Mouse (Mus musculus) forebrain, embryonic 10.5 days (tissue): ENCODE measurements at regions not wholly inside any gene's neighbourhood (a gene's known extent, or its start where the extent isn't known, plus 50 kb on each side); places are given as distances from the start of the nearest gene placed in this dataset.

ENCODE experiments used
- DNase-seq: peaks from one replicate; pipeline ENCODE4 v3.0.0-alpha.2; 2017; ENCODE audit warnings: low spot score; ENCODE audit errors: extremely low spot score
- H3K27ac ChIP-seq: fragments of 300-500 bp; sonication (generic); 2 replicates; pipeline ENCODE4 v1.5.1; 2016; ENCODE audit warnings: mild to moderate bottlenecking
- H3K27me3 ChIP-seq: fragments of 300-500 bp; sonication (generic); 2 replicates; pipeline ENCODE4 v1.6.1; 2016; ENCODE audit warnings: mild to moderate bottlenecking; ENCODE audit not compliant: poor library complexity, severe bottlenecking
- H3K36me3 ChIP-seq: fragments of 300-500 bp; sonication (generic); replicated peaks from 2 replicates; pipeline ENCODE4 v1.6.1; 2016; ENCODE audit warnings: mild to moderate bottlenecking, moderate library complexity
- H3K4me1 ChIP-seq: fragments of 300-500 bp; sonication (generic); 2 replicates; pipeline ENCODE4 v1.6.1; 2016
- H3K4me3 ChIP-seq: fragments of 300-500 bp; sonication (generic); 2 replicates; pipeline ENCODE4 v1.5.1; 2016; ENCODE audit warnings: mild to moderate bottlenecking, moderate library complexity
- H3K9me3 ChIP-seq: fragments of 300-500 bp; sonication (generic); 2 replicates; pipeline ENCODE4 v1.6.1; 2016; ENCODE audit warnings: mild to moderate bottlenecking, moderate library complexity
- WGBS: fragments of 180-500 bp; shearing (Covaris S2); methylation state at CpG from one replicate; pipeline ENCODE4 v1.1.7; 2016; 5-methylcytosine and 5-hydroxymethylcytosine counted together

GRCm38 (mm10) chr13:94670266-94670665 is 118.4 kb upstream of the Tbca start:
- no peak for DNase-seq
- peaks cover 100% of the 10 kb centered on the region for H3K27me3 ChIP-seq
- 90% methylated on average over 11 of the region's 11 CpGs for WGBS

GRCm38 (mm10) chr13:94670961-94671360 is 117.7 kb upstream of the Tbca start:
- no peak overlapping the region for H3K27ac ChIP-seq
- 90% methylated on average over 8 of the region's 8 CpGs for WGBS
- no peaks in the 10 kb centered on the region for H3K36me3 ChIP-seq
- no peaks in the 10 kb centered on the region for H3K9me3 ChIP-seq
- DNase-seq, result no peak
- peaks cover 22% of the 10 kb centered on the region for H3K4me1 ChIP-seq
- peaks cover 100% of the 10 kb centered on the region for H3K27me3 ChIP-seq
- H3K4me3 ChIP-seq, result no peak overlapping the region

More at GRCm38 (mm10) chr13:94670266-94670665, 118.4 kb upstream of the Tbca start:
- Histone ChIP-seq H3K27ac (no peak overlapping the region), H3K36me3 (no peaks in the 10 kb centered on the region), H3K4me1 (peaks cover 22% of the 10 kb centered on the region), H3K4me3 (no peak overlapping the region), H3K9me3 (no peaks in the 10 kb centered on the region)

DNA sequence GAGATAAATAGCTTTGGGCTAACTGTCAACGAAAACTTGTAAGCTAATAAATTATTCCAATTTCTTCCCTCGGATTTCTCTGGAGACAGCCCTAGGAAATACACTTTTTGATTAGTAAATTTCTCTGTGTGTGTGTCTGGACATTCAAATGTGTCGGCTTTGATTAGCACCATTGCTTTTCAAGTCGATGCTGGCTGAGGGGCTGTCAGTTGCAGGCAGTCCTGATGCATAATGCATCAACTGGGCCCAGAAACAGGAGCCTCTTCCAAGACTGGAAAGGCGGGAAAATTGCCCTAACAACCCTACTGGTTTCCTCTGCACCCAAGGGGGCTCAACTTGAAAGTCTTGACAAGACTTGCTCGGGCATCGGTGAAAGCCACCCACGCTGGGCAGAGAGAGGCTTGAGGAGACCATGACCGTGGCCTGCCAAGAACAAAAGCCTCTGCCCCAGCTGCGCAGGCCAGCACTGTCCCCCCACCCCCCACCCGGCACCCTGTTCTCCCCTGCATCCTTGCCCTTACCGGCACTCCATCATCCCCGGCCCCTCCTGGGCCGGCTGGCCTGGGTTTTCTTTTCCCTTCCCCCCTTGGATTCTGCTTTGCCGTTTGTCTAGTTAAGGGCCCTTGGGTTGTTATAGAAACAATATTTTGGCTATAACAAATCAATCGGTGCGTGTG is 108.1 kb upstream of the Tbca start:
- Histone ChIP-seq H3K9me3 (no peaks in the 10 kb centered on the region), H3K36me3 (no peaks in the 10 kb centered on the region), H3K27ac (0 out of 2 replicates have a peak overlapping the region, but pooled peaks have one; percentile 20), H3K27me3 (peaks cover 95% of the 10 kb centered on the region), H3K4me3 (no peak overlapping the region), H3K4me1 (peaks cover 31% of the 10 kb centered on the region)
- 41% methylated on average over 17 of the region's 17 CpGs for WGBS
- DNase-seq, result no peak

DNA sequence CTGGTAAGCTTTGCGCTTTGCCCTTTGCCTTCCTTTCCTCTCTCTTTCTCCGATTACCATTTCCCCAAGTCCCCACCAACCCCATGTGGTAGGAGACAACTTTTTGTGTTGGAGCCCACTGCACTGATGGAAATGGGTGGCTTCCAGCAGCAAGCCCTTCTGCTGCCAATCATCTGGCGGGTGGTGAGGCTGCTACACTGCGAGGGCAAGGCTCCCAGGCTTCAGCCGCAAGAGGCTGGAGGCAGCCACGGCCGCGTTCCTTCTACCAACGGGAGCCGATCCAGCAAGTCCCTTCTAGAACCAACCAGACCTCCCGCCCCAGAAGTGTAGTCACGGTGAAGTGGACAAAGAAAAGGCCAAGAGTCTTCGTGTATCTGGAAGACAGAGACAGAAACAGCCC is 107.1 kb upstream of the Tbca start:
- 86% methylated on average over 13 of the region's 13 CpGs for WGBS
- H3K27ac ChIP-seq, result no peak overlapping the region
- peaks cover 34% of the 10 kb centered on the region for H3K4me1 ChIP-seq
- no peaks in the 10 kb centered on the region for H3K36me3 ChIP-seq
- H3K9me3 ChIP-seq, result no peaks in the 10 kb centered on the region
- H3K27me3 ChIP-seq, result peaks cover 95% of the 10 kb centered on the region
- H3K4me3 ChIP-seq, result no peak overlapping the region
- DNase-seq, result no peak

DNA sequence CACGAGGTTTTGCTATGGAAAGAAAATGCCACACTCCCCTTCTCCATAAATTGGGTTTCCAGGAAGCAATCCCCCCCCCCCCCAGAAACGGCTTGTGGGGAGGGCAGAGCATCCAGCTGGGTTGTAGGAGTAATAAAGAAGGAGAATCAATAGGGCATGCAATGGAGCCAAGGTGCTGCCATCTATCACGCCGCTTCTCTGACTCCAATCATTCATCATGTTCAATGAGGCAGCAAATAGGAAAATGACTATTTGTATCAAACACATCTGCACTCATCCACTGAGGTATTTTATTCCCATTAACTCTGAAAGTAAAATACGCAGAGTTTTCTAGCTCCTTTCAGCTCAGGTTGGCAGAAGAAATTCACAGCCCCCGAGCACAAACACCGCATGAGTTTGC is 103.5 kb upstream of the Tbca start:
- Histone ChIP-seq H3K36me3 (no peaks in the 10 kb centered on the region), H3K27me3 (peaks cover 99% of the 10 kb centered on the region), H3K9me3 (no peaks in the 10 kb centered on the region), H3K4me3 (no peak overlapping the region), H3K4me1 (peaks cover 28% of the 10 kb centered on the region), H3K27ac (no peak overlapping the region)
- WGBS, result 37% methylated on average over 7 of the region's 7 CpGs
- DNase-seq, result no peak

DNA sequence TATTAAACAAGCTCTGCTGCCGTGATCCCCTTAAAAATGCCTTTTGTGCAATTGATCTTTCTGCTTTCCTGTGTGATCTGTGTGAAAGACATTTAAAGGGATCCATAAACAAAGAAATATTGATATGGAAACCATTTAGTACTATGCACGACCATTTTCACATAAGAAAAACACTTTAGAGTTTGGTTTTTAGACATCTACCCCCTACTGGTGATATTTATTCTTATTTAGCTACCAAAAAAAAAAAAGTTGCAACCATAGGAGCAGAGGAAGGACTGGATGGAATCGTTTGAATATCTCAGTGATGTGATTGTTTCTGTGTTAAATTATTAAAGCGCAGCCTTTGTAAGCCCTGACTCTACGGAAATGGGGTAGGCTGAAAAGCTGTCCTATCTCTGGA is 101.4 kb upstream of the Tbca start:
- Histone ChIP-seq H3K36me3 (no peaks in the 10 kb centered on the region), H3K4me3 (no peak overlapping the region), H3K4me1 (peaks cover 15% of the 10 kb centered on the region), H3K27me3 (peaks cover 97% of the 10 kb centered on the region), H3K9me3 (no peaks in the 10 kb centered on the region), H3K27ac (no peak overlapping the region)
- 87% methylated on average over 5 of the region's 5 CpGs for WGBS
- DNase-seq, result no peak

GRCm38 (mm10) chr13:94706641-94707053 is 82.1 kb upstream of the Tbca start:
- Histone ChIP-seq H3K27ac (no peak overlapping the region), H3K27me3 (peaks cover 100% of the 10 kb centered on the region), H3K4me3 (no peak overlapping the region), H3K9me3 (no peaks in the 10 kb centered on the region), H3K4me1 (peaks cover 58% of the 10 kb centered on the region), H3K36me3 (no peaks in the 10 kb centered on the region)
- DNase-seq, result peak; percentile 48
- whole genome bisulfite sequencing, result 0% methylated on average over 7 of the region's 7 CpGs

DNA sequence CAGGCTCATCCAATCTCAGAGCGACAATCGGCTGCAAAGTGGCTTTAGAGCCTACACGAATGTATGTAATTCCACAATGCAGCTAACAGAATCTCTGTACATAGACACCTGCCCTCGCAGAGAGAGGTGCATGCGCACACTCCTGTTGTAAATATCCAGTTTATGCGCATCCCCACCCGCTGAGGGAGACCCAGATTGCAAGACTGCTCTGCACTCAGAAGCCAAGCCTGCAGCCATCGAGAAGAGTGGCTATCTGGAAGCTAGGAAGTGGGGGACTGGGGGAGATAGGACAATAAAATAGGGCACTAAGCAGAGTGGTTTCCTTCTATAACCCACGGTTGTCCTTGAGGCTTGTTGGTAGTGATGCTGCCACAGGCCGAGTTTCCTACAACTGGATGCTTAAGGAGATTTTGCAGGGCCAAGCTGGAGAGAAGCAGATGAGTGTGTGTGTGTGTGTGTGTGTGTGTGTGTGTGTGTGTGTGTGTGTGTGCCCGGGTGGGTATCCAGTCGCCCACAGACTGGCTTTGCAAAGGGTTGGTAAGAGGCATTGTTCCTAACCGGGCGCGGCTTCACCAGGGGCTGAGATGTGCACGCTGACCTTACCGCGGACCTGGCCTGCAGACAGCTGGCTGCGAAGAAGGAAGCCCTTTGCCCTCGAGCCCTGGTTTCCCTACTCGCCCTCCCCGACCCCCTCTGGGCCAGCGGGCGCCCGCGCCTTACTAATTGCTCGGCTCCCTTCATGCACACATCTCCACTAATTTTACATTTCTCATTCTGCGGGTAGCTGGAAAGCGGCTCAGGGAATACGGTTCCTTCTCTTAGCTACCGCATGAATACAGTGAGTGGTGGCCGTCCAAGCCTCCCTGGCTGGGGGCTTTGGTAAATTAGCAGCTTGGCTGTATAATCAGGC is 81.1 kb upstream of the Tbca start:
- H3K27ac ChIP-seq, result no peak overlapping the region
- no peaks in the 10 kb centered on the region for H3K36me3 ChIP-seq
- DNase-seq, result peak; percentile 47
- WGBS, result 2% methylated on average over 32 of the region's 32 CpGs
- H3K9me3 ChIP-seq, result no peaks in the 10 kb centered on the region
- H3K4me1 ChIP-seq, result peaks cover 48% of the 10 kb centered on the region
- H3K27me3 ChIP-seq, result peaks cover 100% of the 10 kb centered on the region
- H3K4me3 ChIP-seq, result no peak overlapping the region

DNA sequence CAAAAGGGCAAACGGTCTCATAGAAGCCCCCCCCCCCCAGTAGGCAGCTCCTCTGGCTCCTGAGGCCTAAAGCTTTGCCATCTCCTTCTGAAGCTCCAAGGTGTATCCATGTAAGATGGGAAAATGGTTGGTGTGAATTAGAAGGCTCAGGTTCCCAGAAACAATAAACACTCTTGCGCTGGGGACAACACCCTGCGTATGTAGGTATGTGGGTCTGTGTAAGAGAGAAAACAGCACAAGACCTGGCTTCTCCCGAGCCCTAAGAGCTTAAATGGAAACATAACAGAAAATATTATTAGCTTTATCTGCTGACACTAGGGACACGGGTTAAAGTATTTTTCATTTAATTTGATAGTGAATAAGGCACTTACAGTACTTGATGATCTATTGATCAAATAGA is 79.9 kb upstream of the Tbca start:
- peaks cover 100% of the 10 kb centered on the region for H3K27me3 ChIP-seq
- WGBS, result 35% methylated on average over 5 of the region's 5 CpGs
- DNase-seq, result no peak

DNA sequence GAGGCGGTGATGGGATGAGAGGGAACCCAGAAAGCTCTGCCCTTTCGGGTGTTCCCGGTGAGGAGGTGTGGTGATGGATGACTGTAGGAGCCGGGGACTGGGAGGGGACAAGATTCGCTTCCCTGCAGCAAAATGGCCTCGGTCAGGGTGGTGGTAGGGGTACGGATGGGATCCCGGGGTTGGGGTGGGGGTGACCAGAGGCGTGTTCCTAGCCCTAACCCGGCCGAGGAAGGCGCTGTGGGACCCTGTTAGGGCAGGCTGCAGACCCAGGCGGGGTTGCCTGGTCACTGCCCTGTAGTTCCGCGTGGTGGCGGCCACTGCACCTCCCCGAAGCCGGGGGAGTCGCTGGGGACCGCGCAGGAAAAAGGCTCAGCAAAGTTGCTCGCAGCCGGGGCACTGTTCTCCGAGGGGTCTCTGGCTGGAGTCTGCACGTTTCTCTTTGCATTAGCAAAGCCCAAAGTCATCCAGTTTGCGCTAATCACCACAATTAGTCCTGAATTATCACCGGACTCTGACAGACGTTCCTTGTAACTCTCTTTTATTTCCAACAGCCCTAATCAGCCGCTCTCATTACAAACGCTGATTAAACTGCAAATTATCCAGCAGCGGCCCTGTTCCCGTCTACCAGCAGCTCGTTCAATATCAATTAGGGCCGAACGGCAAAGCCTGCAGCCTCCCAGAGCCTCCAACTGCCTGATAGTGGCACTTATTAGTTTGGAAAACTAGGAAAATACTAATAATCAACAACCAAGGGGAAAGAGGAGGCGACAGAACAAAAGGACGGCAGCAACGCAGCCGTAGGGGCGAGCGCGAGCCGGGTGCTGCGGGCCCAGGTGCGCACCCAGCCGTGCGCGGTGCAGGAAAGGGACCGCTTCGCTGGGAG is 78.8 kb upstream of the Tbca start:
- Histone ChIP-seq H3K27ac (no peak overlapping the region), H3K27me3 (peaks cover 100% of the 10 kb centered on the region), H3K9me3 (no peaks in the 10 kb centered on the region), H3K4me1 (peaks cover 38% of the 10 kb centered on the region), H3K36me3 (no peaks in the 10 kb centered on the region), H3K4me3 (peak overlapping the region; percentile 45)
- peak; percentile 74 for DNase-seq
- WGBS, result under 1% methylated on average over 50 of the region's 50 CpGs

More for the DNA sequence above, 79.9 kb upstream of the Tbca start:
- H3K27ac ChIP-seq, result no peak overlapping the region
- H3K9me3 ChIP-seq, result no peaks in the 10 kb centered on the region
- H3K4me1 ChIP-seq, result peaks cover 38% of the 10 kb centered on the region
- H3K4me3 ChIP-seq, result no peak overlapping the region
- H3K36me3 ChIP-seq, result no peaks in the 10 kb centered on the region

GRCm38 (mm10) chr13:94710574-94711172 is 78.0 kb upstream of the Tbca start:
- H3K27ac ChIP-seq, result no peak overlapping the region
- peak; percentile 32 for DNase-seq
- no peaks in the 10 kb centered on the region for H3K36me3 ChIP-seq
- no peaks in the 10 kb centered on the region for H3K9me3 ChIP-seq
- H3K4me3 ChIP-seq, result peak overlapping the region; percentile 45
- H3K27me3 ChIP-seq, result peaks cover 100% of the 10 kb centered on the region
- WGBS, result under 1% methylated on average over 26 of the region's 26 CpGs
- H3K4me1 ChIP-seq, result peaks cover 38% of the 10 kb centered on the region

GRCm38 (mm10) chr13:94713451-94713850 is 75.3 kb upstream of the Tbca start:
- 64% methylated on average over 3 of the region's 3 CpGs for WGBS
- no peak for DNase-seq
- no peak overlapping the region for H3K4me3 ChIP-seq
- H3K36me3 ChIP-seq, result no peaks in the 10 kb centered on the region
- no peak overlapping the region for H3K27ac ChIP-seq
- H3K4me1 ChIP-seq, result peaks cover 19% of the 10 kb centered on the region
- H3K27me3 ChIP-seq, result peaks cover 89% of the 10 kb centered on the region
- H3K9me3 ChIP-seq, result no peaks in the 10 kb centered on the region
